Mouse (Mus musculus): ENCODE results near the gene Pmpca. TPM values are rescaled to one million over a fixed set of nuclear protein-coding genes. Genes with fewer than 3 reads are reported as not detected.

The Pmpca gene
- polyA plus RNA-seq, 1 experiment from 2014 or later = 81.5 TPM

- Histone ChIP-seq H3K27me3 (no peaks in the 10 kb centered on the region), H3K4me3 (replicated peaks) (no peak overlapping the region), H3K4me1 (replicated peaks) (peaks cover 31% of the 10 kb centered on the region), H3K4me2 (no peak overlapping the region), H3K27ac (peak overlapping the region; percentile 69), H3K9me3 (replicated peaks) (no peaks in the 10 kb centered on the region), H3K36me3 (peaks cover 91% of the 10 kb centered on the region), H3K9ac (no peak overlapping the region)
- no peak for DNase-seq
- peak; percentile 76 for ATAC-seq (ENCODE audit: low read depth)
- 72% methylated on average over 7 of the region's 7 CpGs for WGBS (ENCODE audit: insufficient replicate concordance)
Observed at GRCm38 (mm10) chr2:26434791-26435572, 45.8 kb downstream of the Pmpca start.

- no peak overlapping the region for H3K4me2 ChIP-seq
- 63% methylated on average over 4 of the region's 4 CpGs for WGBS (ENCODE audit: insufficient replicate concordance)
- H3K9me3 ChIP-seq (replicated peaks) = no peaks in the 10 kb centered on the region
- H3K4me1 ChIP-seq (replicated peaks) = peaks cover 31% of the 10 kb centered on the region
- no peak for DNase-seq
- ATAC-seq (ENCODE audit: low read depth) = no peak
- H3K27me3 ChIP-seq = no peaks in the 10 kb centered on the region
- no peak overlapping the region for H3K27ac ChIP-seq
- H3K4me3 ChIP-seq (replicated peaks) = no peak overlapping the region
- H3K36me3 ChIP-seq = peaks cover 91% of the 10 kb centered on the region
- H3K9ac ChIP-seq = no peak overlapping the region
Observed at GRCm38 (mm10) chr2:26437221-26437620, 48.1 kb downstream of the Pmpca start.

GRCm38 (mm10) chr2:26438373-26438772 is 49.2 kb downstream of the Pmpca start:
- WGBS (ENCODE audit: insufficient replicate concordance) = 87% methylated on average over 7 of the region's 7 CpGs
- no peaks in the 10 kb centered on the region for H3K27me3 ChIP-seq
- no peak for ATAC-seq (ENCODE audit: low read depth)

GRCm38 (mm10) chr2:26439671-26440070 is 50.5 kb downstream of the Pmpca start:
- ATAC-seq (ENCODE audit: low read depth) = no peak
- H3K36me3 ChIP-seq = peaks cover 66% of the 10 kb centered on the region
- no peak for DNase-seq
- WGBS (ENCODE audit: insufficient replicate concordance) = 80% methylated on average over 6 of the region's 6 CpGs
- H3K27me3 ChIP-seq = no peaks in the 10 kb centered on the region
- H3K4me2 ChIP-seq = no peak overlapping the region
- peaks cover 51% of the 10 kb centered on the region for H3K4me1 ChIP-seq (replicated peaks)
- no peak overlapping the region for H3K9ac ChIP-seq
- no peaks in the 10 kb centered on the region for H3K9me3 ChIP-seq (replicated peaks)
- no peak overlapping the region for H3K4me3 ChIP-seq (replicated peaks)
- H3K27ac ChIP-seq = no peak overlapping the region

More at GRCm38 (mm10) chr2:26438373-26438772, 49.2 kb downstream of the Pmpca start:
- no peak overlapping the region for H3K4me3 ChIP-seq (replicated peaks)
- H3K36me3 ChIP-seq = peaks cover 79% of the 10 kb centered on the region
- H3K9me3 ChIP-seq (replicated peaks) = no peaks in the 10 kb centered on the region
- H3K27ac ChIP-seq = no peak overlapping the region
- peaks cover 38% of the 10 kb centered on the region for H3K4me1 ChIP-seq (replicated peaks)
- no peak overlapping the region for H3K4me2 ChIP-seq
- peak overlapping the region; percentile 15; the same call in 1 of the 2 replicates for H3K9ac ChIP-seq
- DNase-seq = no peak

- Histone ChIP-seq H3K27me3 (no peaks in the 10 kb centered on the region), H3K4me3 (replicated peaks) (no peak overlapping the region), H3K4me2 (no peak overlapping the region), H3K4me1 (replicated peaks) (peaks cover 47% of the 10 kb centered on the region), H3K9me3 (replicated peaks) (no peaks in the 10 kb centered on the region), H3K27ac (no peak overlapping the region), H3K36me3 (peaks cover 51% of the 10 kb centered on the region), H3K9ac (no peak overlapping the region)
- WGBS (ENCODE audit: insufficient replicate concordance) = 92% methylated on average over 4 of the region's 4 CpGs
- DNase-seq (no peak), ATAC-seq (ENCODE audit: low read depth) (no peak)
Observed at GRCm38 (mm10) chr2:26441261-26441660, 52.1 kb downstream of the Pmpca start.

GRCm38 (mm10) chr2:26441688-26442087 is 52.5 kb downstream of the Pmpca start:
- no peaks in the 10 kb centered on the region for H3K27me3 ChIP-seq
- 67% methylated on average over 5 of the region's 5 CpGs for WGBS (ENCODE audit: insufficient replicate concordance)
- no peak for ATAC-seq (ENCODE audit: low read depth)
- peaks cover 50% of the 10 kb centered on the region for H3K4me1 ChIP-seq (replicated peaks)
- no peak overlapping the region for H3K4me2 ChIP-seq
- no peak overlapping the region for H3K4me3 ChIP-seq (replicated peaks)
- peaks cover 50% of the 10 kb centered on the region for H3K36me3 ChIP-seq
- H3K27ac ChIP-seq = no peak overlapping the region
- H3K9me3 ChIP-seq (replicated peaks) = no peaks in the 10 kb centered on the region
- no peak overlapping the region for H3K9ac ChIP-seq
- DNase-seq = no peak

GRCm38 (mm10) chr2:26442843-26443242 is 53.7 kb downstream of the Pmpca start:
- H3K9me3 ChIP-seq (replicated peaks) = no peaks in the 10 kb centered on the region
- ATAC-seq (ENCODE audit: low read depth) (no peak), DNase-seq (no peak)
- no peak overlapping the region for H3K9ac ChIP-seq
- no peak overlapping the region for H3K27ac ChIP-seq
- H3K36me3 ChIP-seq = peaks cover 42% of the 10 kb centered on the region
- H3K4me1 ChIP-seq (replicated peaks) = peaks cover 50% of the 10 kb centered on the region
- H3K4me3 ChIP-seq (replicated peaks) = no peak overlapping the region
- no peaks in the 10 kb centered on the region for H3K27me3 ChIP-seq
- WGBS (ENCODE audit: insufficient replicate concordance) = 76% methylated on average over 1 of the region's 1 CpGs
- H3K4me2 ChIP-seq = no peak overlapping the region

- peaks cover 31% of the 10 kb centered on the region for H3K36me3 ChIP-seq
- H3K9me3 ChIP-seq (replicated peaks) = no peaks in the 10 kb centered on the region
- no peak overlapping the region for H3K27ac ChIP-seq
- H3K9ac ChIP-seq = peak overlapping the region; percentile 89
- H3K4me1 ChIP-seq (replicated peaks) = peaks cover 43% of the 10 kb centered on the region
- 16% methylated on average over 3 of the region's 3 CpGs for WGBS (ENCODE audit: insufficient replicate concordance)
- DNase-seq (no peak), ATAC-seq (ENCODE audit: low read depth) (no peak)
- H3K27me3 ChIP-seq = no peaks in the 10 kb centered on the region
- peak overlapping the region; percentile 88 for H3K4me3 ChIP-seq (replicated peaks)
- H3K4me2 ChIP-seq = peak overlapping the region; percentile 98
Observed at GRCm38 (mm10) chr2:26443876-26444275, 54.7 kb downstream of the Pmpca start.

GRCm38 (mm10) chr2:26444368-26444767 is 55.2 kb downstream of the Pmpca start:
- no peak for DNase-seq

GRCm38 (mm10) chr2:26444946-26445665 is 56.0 kb downstream of the Pmpca start, which contains the start of gene Sec16a:
Gene Sec16a (minus strand): TSS chr2:26445216.
- Histone ChIP-seq H3K4me1 (replicated peaks) (peaks cover 42% of the 10 kb centered on the region), H3K9ac (peak within 1 kb of the TSS; percentile 89), H3K27me3 (no peaks in the 10 kb centered on the region), H3K36me3 (peaks cover 19% of the 10 kb centered on the region), H3K9me3 (replicated peaks) (no peaks in the 10 kb centered on the region), H3K4me3 (replicated peaks) (peak within 1 kb of the TSS; percentile 88), H3K27ac (peak within 1 kb of the TSS; percentile 86), H3K4me2 (peak within 1 kb of the TSS; percentile 98)
- 1% methylated on average over 57 of the region's 61 CpGs for WGBS (ENCODE audit: insufficient replicate concordance)
- ATAC-seq (ENCODE audit: low read depth) (peak; percentile 90), DNase-seq (peak; percentile 99)

More at GRCm38 (mm10) chr2:26444368-26444767, 55.2 kb downstream of the Pmpca start:
- peaks cover 42% of the 10 kb centered on the region for H3K4me1 ChIP-seq (replicated peaks)
- H3K4me3 ChIP-seq (replicated peaks) = peak overlapping the region; percentile 88
- no peaks in the 10 kb centered on the region for H3K27me3 ChIP-seq
- H3K4me2 ChIP-seq = peak overlapping the region; percentile 98
- no peak for ATAC-seq (ENCODE audit: low read depth)
- peak overlapping the region; percentile 81 for H3K27ac ChIP-seq
- WGBS (ENCODE audit: insufficient replicate concordance) = 3% methylated on average over 15 of the region's 15 CpGs
- H3K9ac ChIP-seq = peak overlapping the region; percentile 89
- peaks cover 26% of the 10 kb centered on the region for H3K36me3 ChIP-seq
- no peaks in the 10 kb centered on the region for H3K9me3 ChIP-seq (replicated peaks)

GRCm38 (mm10) chr2:26445666-26446445 is 56.7 kb downstream of the Pmpca start:
- WGBS (ENCODE audit: insufficient replicate concordance) = under 1% methylated on average over 44 of the region's 44 CpGs
- Histone ChIP-seq H3K4me2 (peak overlapping the region; percentile 98), H3K27ac (peak overlapping the region; percentile 86), H3K9ac (peak overlapping the region; percentile 81), H3K36me3 (peaks cover 11% of the 10 kb centered on the region), H3K27me3 (no peaks in the 10 kb centered on the region), H3K9me3 (replicated peaks) (no peaks in the 10 kb centered on the region), H3K4me3 (replicated peaks) (peak overlapping the region; percentile 88), H3K4me1 (replicated peaks) (peaks cover 45% of the 10 kb centered on the region)
- ATAC-seq (ENCODE audit: low read depth) (peak; percentile 83), DNase-seq (peak; percentile 89)
